Mouse (Mus musculus) embryo, embryonic 10 days (tissue): Measurements from ENCODE around the gene Aox3.

Experiments
- DNase-seq: peaks from one replicate; pipeline ENCODE4 v3.0.0-alpha.2; 2015; ENCODE audit warnings: low spot score

Gene Aox3

DNA sequence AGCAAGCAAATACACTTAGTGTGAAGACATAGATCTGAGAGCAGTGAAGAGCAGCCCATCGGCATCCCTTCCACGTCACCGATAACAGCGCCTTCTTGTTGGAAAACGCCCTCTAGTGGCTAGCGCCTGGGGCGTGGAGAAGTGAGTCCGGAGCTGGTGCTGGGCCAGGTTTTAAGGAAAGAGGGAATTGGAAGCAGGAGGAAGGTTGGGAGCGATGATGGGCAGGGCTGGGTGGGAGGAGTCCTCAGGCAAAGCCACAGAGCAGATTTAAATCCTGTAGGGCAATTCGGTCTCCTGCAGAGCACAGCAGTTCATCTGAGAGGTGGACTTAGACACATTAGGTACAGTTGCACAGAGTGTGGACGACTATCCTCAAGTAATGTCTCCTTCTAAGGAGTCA is at the start of gene Aox3:
Gene Aox3 (plus strand): TSS at position 251 of the 400 bp plus-strand sequence.
- peak; percentile 88 for DNase-seq

DNA sequence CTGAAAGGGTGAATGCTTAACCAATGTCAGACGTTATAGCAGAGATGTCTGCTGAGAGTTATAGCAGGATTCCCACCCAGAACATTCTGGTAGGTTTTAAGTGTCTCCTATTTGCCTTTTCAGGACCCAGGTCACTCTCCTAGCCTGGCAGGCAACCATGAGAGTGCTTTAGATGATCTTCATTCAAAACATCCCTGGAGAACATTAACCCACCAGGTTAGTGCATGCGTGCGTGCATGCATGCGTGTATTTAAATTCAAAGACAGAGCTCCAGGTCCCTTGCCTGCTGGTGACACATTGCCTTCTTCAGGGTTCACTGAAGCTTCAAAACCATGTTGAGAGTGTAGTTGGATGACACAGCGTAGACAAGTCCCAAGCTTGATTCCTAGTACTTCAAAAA is 47.8 kb upstream of the Aox3 start:
- DNase-seq: no peak

DNA sequence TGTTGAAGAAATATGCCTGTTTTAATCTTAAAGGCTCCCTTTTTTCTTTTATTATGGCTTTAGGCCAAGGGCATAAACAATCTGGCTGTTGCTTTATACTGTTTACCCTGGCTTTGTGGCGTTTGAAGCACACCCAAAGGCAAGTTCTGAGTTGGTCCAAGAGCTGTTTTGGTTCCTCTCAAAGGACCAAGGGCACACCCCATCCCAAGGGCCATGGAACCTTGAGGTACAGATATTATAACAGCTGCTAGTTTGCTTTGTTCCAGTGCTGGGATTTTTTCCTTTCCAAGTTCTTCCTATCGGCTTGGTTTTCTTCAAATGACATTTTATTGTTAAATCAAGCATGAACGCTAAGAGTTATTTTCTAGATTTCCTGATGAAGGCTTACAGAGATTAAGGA is 47.3 kb upstream of the Aox3 start:
- DNase-seq: no peak

DNA sequence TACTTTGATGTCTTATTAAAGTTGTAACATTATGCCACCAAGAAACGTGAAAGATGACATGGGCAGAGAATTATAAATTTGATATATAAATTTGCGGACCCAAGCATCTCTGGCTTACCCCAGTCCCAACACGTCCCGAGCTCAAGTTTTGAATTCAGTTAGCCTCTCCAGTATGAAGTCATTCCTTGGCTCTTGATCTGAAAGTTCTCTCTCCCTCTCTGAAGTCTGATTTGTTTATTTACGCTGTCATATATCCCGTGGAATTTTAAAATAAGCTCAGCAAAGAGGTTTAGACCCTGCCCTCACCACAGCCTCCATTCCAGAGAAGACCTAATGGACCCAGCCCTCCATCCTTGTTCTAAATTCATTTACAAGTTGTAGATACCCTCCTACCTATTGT is 43.7 kb upstream of the Aox3 start:
- DNase-seq: no peak

DNA sequence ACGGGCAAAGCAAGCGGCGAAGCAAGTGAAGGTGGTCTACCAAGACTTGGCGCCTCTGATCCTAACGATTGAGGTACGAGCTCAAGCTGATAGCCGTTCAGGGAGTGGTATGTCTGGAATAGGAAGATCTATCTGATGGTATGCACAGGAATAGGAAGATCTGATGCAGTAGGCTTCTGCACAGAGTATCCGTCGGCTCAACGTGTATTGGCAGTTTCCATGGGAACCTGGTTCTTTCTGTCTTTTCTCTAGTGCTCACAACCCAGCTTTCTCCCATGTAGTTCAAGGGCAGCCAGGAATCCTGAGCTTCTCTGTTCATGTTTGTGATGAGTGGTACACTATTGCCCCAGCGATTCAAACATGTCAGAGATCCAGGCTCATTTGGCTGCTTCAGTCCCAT is 42.8 kb upstream of the Aox3 start:
- no peak for DNase-seq

DNA sequence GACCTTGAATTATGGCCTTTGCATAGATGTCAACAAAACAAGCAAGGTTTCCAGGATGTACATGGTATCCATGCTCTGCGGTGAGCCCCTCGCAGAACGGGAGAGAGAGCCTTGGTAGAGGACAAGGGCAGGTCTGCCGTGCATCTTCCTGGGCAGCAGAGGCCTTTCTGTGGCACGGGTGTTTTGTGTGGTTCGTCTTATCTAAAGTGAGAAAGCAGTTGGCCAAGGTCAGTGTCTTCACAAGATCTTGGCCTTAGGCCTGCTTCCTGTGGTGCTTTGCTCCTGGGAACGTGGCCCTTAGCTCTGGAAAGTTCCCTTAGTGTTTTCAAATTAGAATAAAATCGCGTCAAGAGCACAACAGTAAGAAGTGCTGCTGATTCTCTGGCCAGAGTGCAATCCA is 41.9 kb upstream of the Aox3 start:
- no peak for DNase-seq

DNA sequence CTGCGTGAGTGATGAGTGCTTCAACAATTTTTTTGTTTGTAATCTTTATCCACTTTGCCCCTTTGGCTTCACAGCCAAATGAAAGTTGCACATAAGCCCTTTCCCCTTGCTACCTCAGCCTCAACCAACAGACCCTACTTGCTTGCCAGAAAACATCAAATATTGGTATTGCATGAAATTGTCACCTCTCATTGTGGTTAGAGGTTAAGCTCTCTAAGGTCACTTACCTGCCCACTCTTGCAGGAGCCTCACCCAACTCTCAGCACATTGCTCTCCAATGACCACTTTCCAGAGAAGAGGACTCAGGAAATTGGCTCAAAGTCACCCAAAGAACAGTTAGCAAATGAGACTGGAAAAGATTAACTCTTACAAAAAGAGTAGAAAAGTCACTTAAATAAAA is 41.4 kb upstream of the Aox3 start:
- DNase-seq: no peak

DNA sequence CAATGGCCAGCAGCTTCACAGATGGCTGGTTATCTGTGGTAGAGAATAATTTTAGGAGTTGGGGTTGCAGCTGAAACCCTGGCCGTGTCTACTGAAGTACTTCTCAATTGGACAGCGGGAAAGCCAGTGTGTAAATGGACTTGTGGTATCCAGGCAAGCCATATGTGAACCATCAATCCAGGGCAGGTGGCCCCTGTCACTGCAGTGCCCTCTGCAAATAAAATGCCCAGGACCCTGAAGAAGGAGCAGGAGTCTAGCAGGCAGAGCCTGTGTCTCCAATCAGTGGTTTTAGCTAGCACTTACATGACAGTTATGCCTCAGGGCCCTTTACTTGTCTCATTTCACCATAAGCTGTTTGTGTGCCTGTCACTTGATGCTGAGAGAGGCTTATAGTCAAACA is 40.5 kb upstream of the Aox3 start:
- DNase-seq: peak; percentile 7

DNA sequence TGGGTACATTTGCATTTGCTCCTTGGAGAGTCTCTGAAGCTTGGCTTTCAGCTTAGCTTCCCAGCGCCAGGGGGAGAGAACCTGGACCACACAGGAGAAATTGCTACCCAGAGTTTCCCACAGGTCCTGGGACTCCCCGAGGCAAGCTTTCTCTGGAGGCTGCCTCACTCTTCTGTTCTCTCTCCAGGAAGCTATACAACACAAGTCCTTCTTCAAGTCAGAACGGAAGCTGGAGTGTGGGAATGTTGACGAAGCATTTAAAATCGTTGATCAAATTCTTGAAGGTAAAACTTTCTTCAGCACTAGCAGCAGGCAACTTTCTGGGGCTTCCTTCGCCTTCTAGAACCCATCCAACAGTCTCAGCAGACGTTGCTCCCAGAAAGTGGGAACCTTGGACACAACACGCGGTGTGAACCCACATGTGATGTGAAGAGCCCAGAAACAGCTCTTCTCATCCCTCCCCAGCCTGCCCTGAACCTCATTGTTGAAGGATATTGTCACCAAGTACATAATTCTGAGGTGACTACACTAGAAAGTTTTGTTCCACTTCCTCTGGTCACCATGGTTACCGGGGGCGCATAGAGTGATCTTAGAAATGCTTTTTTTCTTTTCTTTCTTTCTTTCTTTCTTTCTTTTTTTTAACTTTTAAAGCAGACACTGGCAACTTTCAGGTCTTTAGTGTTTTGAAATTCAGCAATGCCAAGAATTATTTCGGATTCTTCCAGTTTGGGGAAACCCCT is 39.8 kb upstream of the Aox3 start:
- no peak for DNase-seq

DNA sequence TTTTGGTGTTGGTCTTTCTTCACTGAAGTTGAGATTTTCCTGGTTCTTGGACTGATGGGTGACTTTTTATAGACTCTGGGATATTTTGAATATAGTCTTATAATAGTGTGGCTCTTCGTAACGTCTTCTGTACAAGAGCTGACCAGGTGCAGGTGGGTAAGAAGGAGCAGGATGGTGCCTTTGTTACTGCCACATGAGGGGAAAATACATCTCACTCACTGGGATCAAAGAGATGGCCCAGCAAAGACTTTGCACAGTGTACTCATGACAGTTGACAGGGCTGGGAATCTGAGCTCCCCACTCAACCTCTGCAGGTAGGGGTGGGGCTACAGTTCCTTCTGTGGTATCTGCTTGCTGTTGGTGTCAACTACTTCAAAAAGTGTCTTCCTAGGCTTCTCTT is 38.7 kb upstream of the Aox3 start:
- DNase-seq: no peak

DNA sequence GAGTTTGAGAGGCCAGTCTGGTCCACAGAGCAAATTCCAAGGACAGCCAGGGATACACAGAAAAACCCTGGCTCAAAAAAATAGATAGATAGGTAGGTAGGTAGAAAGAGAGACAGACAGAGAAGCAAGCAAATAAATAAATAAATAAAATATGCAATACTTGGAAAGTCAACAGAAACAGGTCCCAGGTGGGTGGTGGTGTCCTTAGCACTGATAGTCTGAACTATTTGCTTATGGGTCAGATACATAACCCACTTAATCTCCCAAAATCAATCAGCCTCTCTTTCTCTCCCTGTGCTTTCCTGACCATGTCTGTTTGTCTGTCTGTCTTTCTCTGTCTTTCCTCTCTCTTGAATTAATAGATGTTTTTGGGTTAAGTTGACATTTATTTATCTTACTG is 35.0 kb upstream of the Aox3 start:
- DNase-seq: no peak

DNA sequence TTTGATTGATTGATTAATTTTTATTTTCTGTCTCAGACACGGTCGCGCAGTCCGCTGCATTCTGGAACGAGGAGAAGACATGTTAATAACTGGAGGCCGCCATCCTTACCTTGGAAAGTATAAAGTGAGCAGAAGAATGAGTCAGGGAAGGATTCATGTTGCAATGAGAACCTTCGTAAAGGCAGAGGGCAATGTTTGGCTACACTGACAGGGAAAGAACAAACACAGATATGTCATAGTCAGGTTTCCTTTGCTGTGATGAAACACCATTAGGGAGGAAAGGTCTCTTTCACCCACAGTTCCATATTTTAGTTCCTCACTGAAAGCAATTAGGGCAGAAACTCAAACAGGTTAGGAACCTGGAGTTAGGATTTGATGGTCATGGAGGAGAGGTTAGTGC is 34.5 kb upstream of the Aox3 start:
- no peak for DNase-seq

DNA sequence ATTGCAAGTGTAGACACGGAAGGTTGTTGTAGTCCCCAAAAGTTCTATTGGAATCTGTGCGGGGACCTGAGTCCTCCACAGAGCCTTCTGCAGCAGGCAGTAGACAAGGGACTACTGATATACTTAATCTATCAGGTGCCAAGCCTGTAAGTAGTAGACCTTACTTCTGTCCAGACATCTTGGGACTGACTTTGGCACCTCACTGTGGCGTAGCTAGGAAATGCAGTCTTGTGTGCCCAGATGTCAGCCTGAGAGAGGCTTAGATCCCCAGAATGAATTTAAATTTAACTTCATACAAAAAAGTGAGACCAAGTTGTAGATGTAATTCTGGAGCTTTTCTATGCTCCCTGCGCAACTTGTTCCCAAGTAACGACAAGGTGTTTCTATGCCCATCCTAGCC is 33.2 kb upstream of the Aox3 start:
- peak; percentile 7 for DNase-seq

DNA sequence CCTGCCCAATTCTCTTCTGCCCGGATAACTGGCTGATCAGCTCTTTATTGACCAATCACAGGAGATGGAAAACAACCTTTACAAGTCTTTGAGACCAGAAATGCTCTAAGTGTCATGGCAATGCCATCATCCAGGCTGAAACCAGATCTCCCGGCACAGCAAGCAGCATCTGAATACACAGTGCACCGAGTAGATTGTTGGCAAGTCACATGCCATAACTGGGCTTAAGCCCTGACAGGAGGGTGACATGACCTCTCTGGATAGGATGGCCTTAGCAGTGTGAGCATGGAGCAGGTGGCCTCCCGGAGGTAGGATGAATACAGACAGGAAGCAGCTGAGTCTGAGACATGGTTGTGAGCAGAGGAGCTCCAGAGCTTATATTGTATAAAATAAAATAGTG is 32.5 kb upstream of the Aox3 start:
- DNase-seq: no peak

DNA sequence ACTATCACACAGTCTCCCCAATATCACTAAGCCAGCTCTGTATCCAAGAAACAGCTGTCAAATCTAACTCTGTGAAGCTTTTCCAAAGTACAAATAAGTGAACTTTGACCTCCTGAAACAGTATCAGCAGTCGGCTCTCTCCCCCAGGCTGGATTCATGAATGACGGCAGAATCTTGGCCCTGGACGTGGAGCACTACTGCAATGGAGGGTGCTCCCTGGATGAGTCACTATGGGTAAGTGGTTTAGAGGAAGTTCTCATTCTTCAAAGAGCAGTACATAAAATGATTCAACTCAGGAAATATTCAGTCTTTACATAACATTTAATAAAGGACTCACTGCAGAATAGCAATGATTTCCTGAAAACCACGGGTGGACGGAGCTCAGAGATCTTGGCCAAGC is 31.6 kb upstream of the Aox3 start:
- DNase-seq: no peak

DNA sequence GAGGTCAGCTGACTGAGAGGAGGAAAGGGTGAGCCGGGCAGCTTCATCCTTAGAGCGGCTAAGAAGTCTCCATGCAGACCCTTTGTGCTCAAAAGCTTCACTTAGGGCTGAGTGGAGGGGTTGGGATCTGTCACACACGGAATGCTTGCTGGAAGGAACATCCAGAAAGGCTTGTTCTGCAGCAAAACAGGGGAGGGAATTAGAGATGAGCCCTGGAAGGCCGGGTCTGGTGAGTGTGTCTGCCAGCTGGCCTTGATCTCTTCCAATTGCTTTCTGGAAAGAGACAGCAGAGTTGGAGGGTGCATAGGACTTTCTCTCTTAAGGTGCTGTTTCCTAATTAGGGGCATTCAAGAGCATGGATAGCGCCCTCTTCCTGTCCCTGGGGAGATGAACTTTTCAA is 23.6 kb upstream of the Aox3 start:
- DNase-seq: no peak

DNA sequence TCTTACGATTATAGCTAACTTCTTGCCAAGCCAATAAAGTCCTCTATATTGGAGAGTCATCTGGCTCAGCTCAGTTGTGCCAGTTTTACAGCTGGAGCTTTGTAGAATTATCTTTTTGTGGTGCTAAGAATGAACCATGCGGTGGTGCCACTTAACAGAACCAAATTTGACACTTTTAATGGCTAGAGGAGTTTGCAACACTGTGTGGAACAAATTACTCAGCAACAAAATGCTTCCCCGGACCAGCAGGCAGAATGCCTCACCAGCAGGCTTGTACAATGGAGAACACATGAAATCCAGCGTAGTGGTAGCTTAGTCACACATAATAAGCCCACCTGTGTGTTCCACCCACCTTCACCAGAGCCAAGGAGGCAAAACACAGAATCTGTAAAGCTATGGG is 22.7 kb upstream of the Aox3 start:
- no peak for DNase-seq

DNA sequence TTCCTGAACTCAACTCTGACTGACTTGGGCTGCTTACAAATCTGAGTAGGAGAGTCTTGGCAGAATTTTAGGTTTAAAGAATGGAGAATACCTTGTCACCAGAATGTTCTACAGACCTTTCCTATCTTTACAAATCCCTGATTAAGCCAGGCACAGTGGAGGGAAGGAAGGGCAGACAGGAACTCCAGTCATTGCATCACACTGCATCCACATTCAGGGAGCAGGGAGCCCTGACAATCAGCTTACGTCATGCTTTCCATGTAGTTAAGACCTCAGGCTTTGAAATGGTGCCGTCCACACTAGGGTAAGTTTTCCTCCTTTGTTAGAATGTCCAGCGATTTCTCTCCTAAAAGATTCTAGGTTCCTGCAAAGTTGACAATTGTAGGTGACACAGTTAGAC is 21.7 kb upstream of the Aox3 start:
- no peak for DNase-seq

DNA sequence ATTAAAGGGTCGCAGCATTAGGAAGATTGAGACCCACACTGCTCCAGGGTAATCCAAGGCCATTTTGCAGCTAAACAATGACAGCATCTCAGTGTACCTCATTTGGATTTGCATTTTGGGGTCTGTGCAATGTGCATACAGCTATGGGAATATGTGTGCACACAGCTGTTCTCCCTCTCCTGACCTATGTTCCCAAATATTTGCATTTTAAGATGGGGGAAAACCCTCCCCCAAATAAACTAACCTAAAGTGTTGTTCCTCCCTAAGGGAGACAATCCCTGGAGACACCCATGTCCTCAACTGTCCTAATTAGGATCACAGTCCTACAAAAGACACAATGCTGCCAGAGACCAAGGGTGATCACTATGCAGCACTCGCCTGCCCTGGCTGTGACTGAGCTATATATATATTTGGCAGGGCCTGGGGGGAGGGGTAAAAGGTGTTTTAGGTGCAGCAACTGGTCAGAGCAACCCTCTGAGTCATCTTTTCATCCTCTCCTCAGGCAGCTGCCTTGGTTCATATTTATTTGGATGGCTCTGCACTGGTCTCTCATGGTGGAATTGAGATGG is 20.9 kb upstream of the Aox3 start:
- no peak for DNase-seq

DNA sequence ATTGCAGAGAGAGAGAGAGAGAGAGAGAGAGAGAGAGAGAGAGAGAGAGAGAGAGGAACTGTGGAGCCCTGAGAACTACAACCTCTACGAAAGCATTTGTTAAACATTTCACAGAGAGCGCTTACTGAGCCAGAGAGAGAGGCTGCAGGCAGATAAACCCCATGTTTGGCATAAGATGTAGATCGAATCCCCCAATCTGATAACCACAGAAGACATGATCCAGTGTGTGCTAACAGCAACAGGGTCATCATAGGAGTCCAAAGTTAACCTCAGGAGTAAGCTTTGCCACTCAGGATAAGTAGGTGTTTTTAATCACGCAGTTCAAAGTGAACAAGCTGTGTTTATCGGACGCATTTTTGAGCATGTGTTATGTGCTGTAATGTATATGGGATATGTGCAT is 15.6 kb upstream of the Aox3 start:
- DNase-seq: no peak

DNA sequence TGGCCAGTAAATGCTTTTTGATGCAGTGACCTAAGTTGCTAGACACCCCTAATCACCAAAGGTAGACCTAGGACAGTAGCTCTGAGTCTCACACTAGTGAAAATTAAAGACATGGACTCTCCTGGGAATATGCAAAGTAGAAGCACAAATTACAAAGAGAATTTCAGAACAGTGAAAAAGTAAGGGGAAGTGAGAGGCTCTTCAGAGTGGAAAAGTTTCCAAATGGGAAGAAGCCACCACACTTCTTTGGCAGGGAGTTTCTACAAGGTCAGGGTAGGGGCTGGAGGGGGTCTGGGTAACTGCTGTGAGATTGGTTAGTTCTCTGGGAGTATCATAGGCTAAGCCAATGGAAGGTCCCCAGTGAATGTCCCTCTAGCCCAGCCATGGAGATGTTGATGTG is 13.8 kb upstream of the Aox3 start:
- no peak for DNase-seq

DNA sequence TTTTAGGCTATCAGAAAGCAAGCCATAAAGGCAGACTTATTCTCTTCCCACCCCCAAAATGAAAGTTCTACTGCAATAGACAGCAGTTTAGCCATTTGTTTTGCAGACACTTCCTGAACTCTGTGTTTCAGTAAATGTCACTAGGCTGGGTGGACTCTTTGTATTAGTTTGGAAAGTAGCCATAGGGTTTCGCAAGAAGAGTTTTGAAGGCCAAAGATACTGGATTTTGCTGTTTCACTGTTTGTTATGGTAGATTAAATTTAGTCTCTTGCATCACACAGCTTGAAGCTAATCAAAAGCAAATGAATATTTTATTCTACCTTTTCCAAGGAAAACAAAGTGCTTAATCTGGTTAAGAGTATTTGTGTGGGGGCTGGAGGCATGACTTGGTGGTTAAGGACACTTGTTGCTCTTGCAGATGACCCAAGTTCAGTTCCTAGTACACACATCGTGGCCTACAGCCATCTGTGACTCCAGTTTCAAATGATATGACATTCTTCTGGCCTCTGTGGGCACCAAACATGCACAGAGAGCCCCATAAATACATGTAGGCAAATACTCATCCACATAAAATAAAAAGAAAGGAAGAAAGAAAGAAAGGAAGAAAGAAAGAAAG is 11.3 kb upstream of the Aox3 start:
- no peak for DNase-seq

DNA sequence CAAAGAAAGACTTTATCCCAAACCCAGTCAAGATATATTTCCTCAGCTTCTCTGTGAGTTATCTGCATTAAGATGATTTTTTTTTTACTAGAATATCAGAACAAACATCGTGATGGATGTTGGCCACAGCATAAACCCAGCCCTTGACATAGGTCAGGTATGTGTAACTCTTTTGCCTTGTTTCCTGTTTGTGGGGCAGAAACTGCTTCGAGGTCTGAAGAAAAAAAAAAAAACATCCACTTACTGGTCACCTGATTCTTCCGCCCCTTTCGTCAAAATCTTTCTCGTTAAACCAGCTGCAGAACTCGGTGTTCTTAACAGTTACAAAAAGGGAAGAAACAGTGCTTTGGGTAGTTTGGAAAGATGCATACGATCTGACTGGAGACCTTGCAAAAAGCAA is 10.4 kb upstream of the Aox3 start:
- no peak for DNase-seq

DNA sequence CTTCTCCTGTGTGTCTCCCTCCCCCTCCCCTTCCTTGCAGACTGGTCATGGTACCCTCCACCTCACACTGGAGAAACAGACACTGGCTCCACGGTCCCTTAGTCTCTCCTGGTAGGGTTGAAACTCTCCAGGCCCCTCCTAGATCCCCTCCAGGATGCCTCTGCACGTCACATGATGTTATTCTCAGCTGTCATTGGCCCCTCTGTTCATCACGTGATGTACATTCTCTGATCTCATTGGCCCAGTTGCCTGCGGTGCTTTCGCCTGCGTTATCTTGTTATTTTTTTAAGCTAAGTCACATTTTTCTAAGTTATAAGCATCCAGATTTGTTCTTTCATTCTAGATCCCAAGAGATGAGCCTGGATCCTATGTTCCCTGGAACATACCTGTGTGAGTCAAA is 7.2 kb upstream of the Aox3 start:
- DNase-seq: no peak
